Mouse (Mus musculus) left cerebral cortex, postnatal 10 days (tissue): ENCODE data around the gene Stip1. TPM values are rescaled to one million over a fixed set of nuclear protein-coding genes. Genes with fewer than 3 reads are reported as not detected.

Experiments
- DNase-seq, 2 experiments: peaks; one replicate each; pipeline ENCODE4 v3.0.0; 2021 to 2022; ENCODE audit warnings: low spot score in 2 of 2, mixed read lengths in 1 of 2; ENCODE audit errors: extremely low spot score in 1 of 2
- intact Hi-C: fragments of 180-260 bp; cut with DNase I; formaldehyde crosslinking; loops from one replicate; pipeline ENCODE4 v1.15.1; 2025
- total RNA-seq, 2 experiments: library from RNA; stranded (reverse); gene quantifications; 2 replicates each; pipeline ENCODE4 v1.2.3; 2021

Stip1 gene
- total RNA-seq, 2 experiments from 2014 or later, result 136 TPM

DNA sequence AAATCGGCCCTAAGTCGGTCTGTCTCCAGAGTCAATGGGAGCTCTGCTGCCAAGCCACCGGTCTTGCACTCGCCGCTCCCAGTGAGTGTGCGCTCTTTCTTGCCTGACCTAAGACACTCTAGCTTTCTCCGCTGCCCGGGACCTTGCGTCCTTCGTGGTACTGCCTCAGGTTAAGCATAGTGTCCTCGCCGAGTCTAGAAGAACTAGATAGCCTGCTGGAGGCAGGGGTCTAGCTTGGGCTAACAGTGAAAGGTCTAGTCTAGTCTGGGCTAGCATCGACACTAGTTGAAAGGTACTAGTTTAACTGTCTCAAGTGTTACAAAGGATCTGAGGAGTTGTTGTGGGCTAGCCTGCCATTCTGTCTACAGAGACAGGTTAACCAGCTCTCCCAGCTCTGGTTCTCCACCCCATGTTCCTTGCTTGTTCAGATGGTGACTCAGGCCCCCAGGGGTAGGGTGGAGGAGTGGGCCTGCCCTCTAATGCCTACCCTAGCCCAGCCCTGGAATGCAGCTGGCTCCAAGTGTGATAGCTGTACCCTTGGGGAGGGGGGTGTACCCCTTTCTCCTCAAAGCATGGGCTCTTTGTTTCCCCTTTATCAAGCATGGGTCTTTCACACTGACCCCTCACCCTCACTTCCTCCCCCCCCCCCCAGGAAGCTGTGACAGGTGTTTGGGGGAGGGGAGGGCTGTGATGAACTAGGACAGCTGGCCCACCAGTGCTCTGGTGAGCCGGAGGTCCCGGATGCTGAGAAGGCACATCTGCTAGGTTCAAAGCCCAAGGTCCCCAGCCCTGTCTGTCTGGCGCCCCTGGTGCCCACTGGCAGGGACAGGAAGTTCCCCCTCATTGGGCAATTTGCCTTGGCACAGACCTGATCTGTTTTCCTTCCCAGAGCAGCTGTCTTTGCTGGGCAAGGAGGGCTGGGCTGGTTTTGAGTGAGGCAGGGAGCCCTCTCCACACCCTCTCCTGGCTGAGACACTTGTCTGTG is 63.9 kb downstream of the Stip1 start, which contains the start of gene Plcb3:
Gene Plcb3 (minus strand): TSS at position 934 of the 985 bp plus-strand sequence.
- peak; percentile 81 to 87 for DNase-seq
- intact Hi-C loops, result loop anchor here (5.0 kb wide), 1 partner anchor 34 kb away; the partner anchor contains the start of genes Bad and Gpr137

GRCm38 (mm10) chr19:6974211-6975205 is 65.3 kb downstream of the Stip1 start, which contains the start of gene Ppp1r14b:
TSS of gene Ppp1r14b (plus strand) at chr19:6974968.
- DNase-seq, result peak; percentile 62 to 93
- intact Hi-C loops, result loop anchor here (5.0 kb wide), 1 partner anchor 32 kb away; the partner anchor contains the start of genes Bad and Gpr137

DNA sequence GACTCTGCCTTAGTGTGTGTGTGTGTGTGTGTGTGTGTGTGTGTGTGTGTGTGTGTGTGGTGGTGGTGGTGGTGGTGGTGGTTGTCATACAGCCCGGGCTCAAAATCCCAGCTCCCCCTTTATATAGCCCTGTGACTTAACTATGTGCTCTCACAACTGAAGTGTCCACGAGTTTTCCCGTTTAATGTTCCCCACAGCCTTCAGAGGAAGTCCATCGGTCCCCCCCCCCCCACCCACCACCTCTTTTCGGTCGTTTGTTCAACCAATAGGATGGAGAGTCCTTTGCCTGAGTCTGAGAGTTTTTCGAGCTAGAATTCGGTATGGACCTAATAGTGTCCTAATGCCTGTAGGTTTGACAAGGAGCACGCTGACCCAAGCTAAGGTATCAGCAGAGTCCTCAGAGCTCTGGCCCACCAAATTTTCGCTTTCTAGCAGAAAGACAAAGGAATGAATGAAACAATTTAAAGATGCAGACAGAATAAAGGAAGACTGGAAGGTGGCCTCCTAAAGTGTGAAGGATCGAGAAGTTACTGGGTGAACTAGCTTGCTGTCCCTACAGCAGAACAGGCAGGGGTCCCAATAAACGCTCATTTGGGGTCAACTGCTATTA is 66.1 kb downstream of the Stip1 start:
- DNase-seq, result no peak
- intact Hi-C loops, result no loop called here

GRCm38 (mm10) chr19:6972247-6972917 is 67.4 kb downstream of the Stip1 start:
- intact Hi-C loops, result no loop called here

GRCm38 (mm10) chr19:6971644-6972043 is 68.1 kb downstream of the Stip1 start:
- DNase-seq, result no peak
- intact Hi-C loops, result no loop called here

More at GRCm38 (mm10) chr19:6972247-6972917, 67.4 kb downstream of the Stip1 start:
- DNase-seq, result no peak

Other genes starting within 250 kb of the Stip1 start
- gene Rps6ka4, start 199.3 kb downstream of the Stip1 start, total RNA-seq, result 10 to 100 TPM; 25.7 to 31.1 TPM
- gene Ccdc88b, start 181.8 kb downstream of the Stip1 start, total RNA-seq, result 1 to 10 TPM; 1.3 TPM
- gene Trmt112, start 130.3 kb downstream of the Stip1 start, total RNA-seq, result 10 to 100 TPM; 42.5 to 49.6 TPM
- gene Prdx5, start 129.9 kb downstream of the Stip1 start, total RNA-seq, result 100 to 1,000 TPM; 280 to 318 TPM
- gene Esrra, start 118.2 kb downstream of the Stip1 start, total RNA-seq, result 10 to 100 TPM; 41.4 to 43.5 TPM
- gene Catsperz, start 114.6 kb downstream of the Stip1 start, total RNA-seq, result 10 to 100 TPM; 14.0 to 20.6 TPM
- gene Kcnk4, start 105.5 kb downstream of the Stip1 start, total RNA-seq, result 10 to 100 TPM; 36.6 to 38.1 TPM
- gene Bad, start 98.1 kb downstream of the Stip1 start, total RNA-seq, result 10 to 100 TPM; 40.4 to 42.8 TPM
- gene Gpr137, start 97.5 kb downstream of the Stip1 start, total RNA-seq, result 10 to 100 TPM; 78.7 to 79.5 TPM
- gene Ppp1r14b, start 65.0 kb downstream of the Stip1 start, total RNA-seq, result 10 to 100 TPM; 97.2 to 98.4 TPM
- 10 to 100 TPM; 11.2 to 11.6 TPM for gene Plcb3, start 63.5 kb downstream of the Stip1 start, total RNA-seq
- gene Fkbp2, start 59.5 kb downstream of the Stip1 start, total RNA-seq, result 10 to 100 TPM; 65.3 to 65.5 TPM
- gene Vegfb, start 52.3 kb downstream of the Stip1 start, total RNA-seq, result 10 to 100 TPM; 72.6 to 72.8 TPM
- 10 to 100 TPM; 15.8 to 19.4 TPM for gene Dnajc4, start 47.4 kb downstream of the Stip1 start, total RNA-seq
- 1 to 10 TPM; 9.2 to 9.5 TPM for gene Nudt22, start 43.9 kb downstream of the Stip1 start, total RNA-seq
- gene Trpt1, start 43.8 kb downstream of the Stip1 start, total RNA-seq, result 10 to 100 TPM; 20.2 to 20.8 TPM
- gene Fermt3, start 20.5 kb downstream of the Stip1 start, total RNA-seq, result 1 to 10 TPM; 3.7 to 5.5 TPM
- gene Macrod1, start 16.8 kb upstream of the Stip1 start, total RNA-seq, result 1 to 10 TPM; 8.0 to 8.9 TPM
- 10 to 100 TPM; 23.0 to 26.0 TPM for gene Flrt1, start 65.8 kb upstream of the Stip1 start, total RNA-seq
- 100 to 1,000 TPM; 222 to 235 TPM for gene Otub1, start 166.3 kb upstream of the Stip1 start, total RNA-seq
- gene Cox8a, start 177.6 kb upstream of the Stip1 start, total RNA-seq, result 100 to 1,000 TPM; 855 to 924 TPM
- 10 to 100 TPM; 40.6 to 41.5 TPM for gene Naa40, start 201.2 kb upstream of the Stip1 start, total RNA-seq
- 10 to 100 TPM; 16.0 to 18.7 TPM for gene Rcor2, start 227.4 kb upstream of the Stip1 start, total RNA-seq